Mouse (Mus musculus): Measurements from ENCODE around the gene Afap1.
A peak's percentile ranks its signal among the peaks of the same experiment; 100 is the strongest.

Gene Afap1

DNA sequence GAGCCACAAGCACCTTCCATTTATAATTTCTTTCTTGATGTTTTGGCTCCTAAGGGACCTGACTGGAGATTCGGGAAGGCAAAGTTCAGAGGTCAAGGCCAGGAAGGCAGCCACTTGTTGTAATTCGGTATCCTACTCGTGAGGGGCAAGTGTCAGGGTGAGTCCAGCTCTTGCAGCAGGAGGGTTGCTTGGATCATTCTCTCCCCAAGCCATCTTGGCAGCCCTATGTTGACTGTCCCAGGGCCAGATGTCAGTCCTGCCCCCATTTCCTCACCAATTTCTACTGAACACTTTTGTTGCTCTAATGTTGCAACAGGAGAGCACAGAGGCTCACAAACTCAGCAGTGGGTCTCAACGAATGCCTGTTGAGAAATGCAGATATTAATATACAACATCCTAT, 5.0 kb downstream of the Afap1 start:
- no peak for DNase-seq (ENCODE audit: low spot score)

DNA sequence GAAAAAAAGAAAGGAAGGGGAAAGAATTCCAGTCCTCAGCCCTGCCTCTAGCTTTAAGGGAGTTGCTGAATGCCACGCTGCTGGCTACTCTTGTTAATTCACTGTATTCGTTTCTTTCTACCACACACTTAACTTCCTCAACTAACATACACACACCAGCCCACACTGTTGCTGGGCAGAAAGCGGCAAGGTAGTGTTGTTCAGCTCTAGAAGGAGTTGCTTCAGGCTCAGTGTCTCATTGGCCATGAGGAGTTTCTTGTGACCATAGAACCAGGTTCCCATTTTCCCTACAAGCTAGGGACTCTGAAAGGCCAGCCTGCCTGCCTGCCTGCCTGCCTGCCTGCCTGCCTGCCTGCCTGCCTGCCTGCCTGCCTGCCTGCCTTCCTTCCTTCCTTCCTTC, 5.9 kb downstream of the Afap1 start:
- no peak for DNase-seq (ENCODE audit: low spot score)

DNA sequence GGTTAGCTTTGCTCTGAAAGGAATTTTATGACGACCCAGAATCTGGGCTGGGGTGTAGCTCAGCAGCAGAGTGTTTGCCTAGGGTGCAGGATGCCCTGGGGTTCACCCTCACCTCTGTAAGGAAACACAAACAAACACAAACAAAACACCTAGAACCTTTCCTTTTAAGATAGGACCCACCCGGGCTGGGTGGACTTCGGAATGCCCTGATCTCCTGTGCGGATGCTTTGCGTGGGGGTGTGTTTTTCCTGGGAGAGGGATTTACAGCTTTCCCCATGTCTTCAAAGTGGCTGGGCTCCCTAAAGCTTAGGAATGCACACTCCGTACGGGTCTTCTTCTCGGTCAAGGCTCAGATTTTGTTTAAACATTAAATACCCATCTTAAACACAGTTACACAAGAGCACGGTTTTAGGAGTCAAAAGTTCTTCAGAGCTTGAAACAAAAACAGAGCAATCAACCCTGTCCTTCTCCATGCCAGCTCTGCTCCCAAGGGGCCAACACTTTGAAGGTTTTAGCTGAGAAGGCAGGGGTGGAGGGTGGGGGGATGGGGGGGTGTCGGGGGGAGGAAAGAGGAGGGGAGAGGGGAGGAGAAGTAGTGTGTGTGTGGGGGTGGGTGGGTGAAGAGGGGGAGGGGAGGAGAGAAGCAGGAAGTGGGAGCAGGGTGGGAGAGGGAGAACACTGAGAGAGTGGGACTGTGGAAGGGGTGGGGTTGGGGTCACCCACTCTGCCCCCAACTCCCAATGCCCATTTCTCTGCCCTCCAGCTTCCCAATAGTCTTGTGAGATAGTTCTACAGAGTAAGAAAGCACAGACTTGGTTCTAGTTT, 7.5 kb downstream of the Afap1 start:
- DNase-seq (ENCODE audit: low spot score): no peak

- DNase-seq (ENCODE audit: low spot score): no peak
Measured at GRCm38 (mm10) chr5:35901226-35901809, 8.2 kb downstream of the Afap1 start.

DNA sequence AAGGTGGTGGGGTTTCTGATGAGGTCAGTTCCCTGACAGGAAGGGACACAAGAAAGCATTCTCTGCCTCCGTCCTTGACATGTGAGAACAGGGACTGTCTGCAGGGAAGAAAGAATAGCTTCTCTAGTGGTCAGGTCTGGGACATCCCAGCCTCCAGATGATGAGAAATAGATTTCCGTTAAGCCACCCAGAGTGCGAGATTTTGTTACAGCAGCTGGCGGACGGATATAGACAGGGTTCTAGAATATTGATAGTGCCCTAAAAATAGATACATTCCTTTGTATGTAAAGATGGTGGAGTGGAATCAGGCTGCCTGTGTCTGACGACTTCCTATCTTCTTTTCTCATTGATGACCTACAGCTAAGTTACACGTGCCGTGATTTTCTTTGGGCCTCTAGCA, 10.3 kb downstream of the Afap1 start:
- DNase-seq (ENCODE audit: low spot score): no peak

- no peak for DNase-seq (ENCODE audit: low spot score)
Measured at GRCm38 (mm10) chr5:35905283-35905682, 12.2 kb downstream of the Afap1 start.

GRCm38 (mm10) chr5:35907090-35907489, 14.0 kb downstream of the Afap1 start:
- no peak for DNase-seq (ENCODE audit: low spot score)

DNA sequence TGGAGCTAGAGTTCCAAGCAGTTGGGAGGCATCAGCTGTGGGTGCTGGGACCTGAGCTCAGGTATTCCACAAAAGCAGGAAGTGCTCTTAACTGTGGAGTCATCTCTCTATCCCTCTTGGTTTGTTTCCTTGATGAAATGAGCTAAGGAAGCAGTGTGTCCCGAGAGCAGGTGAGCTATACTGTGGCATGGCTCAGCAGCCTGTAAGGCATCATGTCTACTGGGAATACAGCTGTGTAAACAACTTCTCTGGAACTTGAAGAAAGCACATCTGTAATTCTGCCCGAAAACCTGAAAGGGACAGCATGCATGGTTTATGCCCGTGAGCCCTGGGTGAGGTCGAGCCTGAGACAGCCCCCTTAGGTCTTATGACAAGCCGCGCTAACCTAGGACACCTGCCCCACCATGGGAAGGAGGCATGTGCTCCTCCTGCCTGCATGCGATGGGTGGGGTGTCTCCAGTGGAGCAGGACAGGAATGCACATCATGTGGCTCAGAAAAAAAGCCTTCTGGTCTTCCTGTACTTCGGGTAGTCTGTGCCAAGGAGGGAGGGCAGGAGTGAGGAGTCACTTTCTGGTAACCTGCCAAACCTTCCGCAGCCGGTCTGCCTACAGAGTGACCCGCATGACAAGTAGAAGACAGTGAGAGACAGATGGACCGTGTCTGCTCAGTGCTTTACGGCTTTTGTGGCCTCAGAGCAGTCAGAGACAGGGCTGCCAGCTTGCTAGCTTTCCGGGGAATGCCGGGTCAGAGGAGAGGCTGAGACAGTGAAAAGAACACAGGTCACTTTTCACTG, 14.7 kb downstream of the Afap1 start:
- DNase-seq (ENCODE audit: low spot score): no peak

GRCm38 (mm10) chr5:35908626-35909443, 15.7 kb downstream of the Afap1 start:
- no peak for DNase-seq (ENCODE audit: low spot score)

- DNase-seq (ENCODE audit: low spot score): no peak
Measured at GRCm38 (mm10) chr5:35915629-35916300, 22.6 kb downstream of the Afap1 start.

GRCm38 (mm10) chr5:35916666-35917065, 23.5 kb downstream of the Afap1 start:
- no peak for DNase-seq (ENCODE audit: low spot score)

- DNase-seq (ENCODE audit: low spot score): no peak
Measured at GRCm38 (mm10) chr5:35918387-35918786, 25.3 kb downstream of the Afap1 start.

DNA sequence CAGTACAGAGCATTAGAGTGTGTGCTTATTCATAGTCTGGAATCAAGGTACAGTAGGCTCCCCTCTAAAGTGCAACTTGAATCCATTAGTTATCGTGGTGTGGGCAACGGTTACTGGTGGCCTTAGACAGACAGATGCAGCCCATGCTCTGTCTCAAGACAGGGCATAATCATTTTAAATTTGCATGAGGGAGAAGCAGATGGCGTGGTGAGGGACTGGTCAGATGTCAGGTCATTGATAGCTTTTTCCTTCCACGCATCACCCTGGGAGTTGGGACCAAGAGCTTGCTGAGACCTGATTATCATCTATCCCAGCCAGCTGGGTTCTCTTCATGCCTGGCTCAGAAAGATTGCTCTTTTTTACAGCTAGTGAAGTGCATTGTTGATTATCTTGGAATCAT, 27.0 kb downstream of the Afap1 start:
- DNase-seq (ENCODE audit: low spot score): no peak

DNA sequence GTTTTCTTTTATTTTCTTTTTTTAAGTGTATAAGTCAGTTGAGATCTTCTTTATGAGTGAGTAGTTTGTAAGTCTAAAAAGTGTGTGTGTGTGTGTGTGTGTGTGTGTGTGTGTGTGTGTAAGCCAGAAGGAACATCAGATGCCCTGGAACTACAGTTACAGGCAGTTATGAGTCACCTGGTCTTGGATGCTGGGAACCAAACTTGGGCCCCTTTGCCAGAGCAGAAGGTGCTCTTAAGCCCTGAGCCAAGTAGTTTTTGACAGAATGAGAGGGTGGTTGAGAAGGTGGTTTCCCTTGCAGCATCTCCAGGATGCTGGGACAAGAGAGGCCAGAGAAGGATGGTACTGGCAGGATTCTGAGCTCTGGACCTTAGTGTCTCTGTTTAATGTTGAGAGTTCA, 27.4 kb downstream of the Afap1 start:
- DNase-seq (ENCODE audit: low spot score): no peak

DNA sequence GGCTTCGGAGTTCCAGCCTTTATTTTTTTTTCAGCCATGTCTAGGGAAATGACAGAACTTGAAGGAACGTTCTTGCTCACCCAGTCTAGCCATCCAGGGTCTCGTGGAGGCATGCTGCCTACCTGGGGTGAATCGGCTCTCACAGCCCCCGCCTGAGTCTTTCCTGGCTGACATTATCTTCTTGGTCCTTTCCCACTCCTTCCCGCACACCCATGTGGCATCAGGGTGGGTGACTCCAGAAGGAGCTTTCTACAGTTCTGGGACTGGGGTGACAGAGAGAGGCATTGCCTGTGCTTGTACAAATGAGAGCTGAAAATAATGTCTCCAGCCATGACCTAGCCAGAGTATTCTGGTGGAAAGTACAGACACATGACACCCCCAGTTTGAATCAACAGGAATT, 28.0 kb downstream of the Afap1 start:
- no peak for DNase-seq (ENCODE audit: low spot score)

DNA sequence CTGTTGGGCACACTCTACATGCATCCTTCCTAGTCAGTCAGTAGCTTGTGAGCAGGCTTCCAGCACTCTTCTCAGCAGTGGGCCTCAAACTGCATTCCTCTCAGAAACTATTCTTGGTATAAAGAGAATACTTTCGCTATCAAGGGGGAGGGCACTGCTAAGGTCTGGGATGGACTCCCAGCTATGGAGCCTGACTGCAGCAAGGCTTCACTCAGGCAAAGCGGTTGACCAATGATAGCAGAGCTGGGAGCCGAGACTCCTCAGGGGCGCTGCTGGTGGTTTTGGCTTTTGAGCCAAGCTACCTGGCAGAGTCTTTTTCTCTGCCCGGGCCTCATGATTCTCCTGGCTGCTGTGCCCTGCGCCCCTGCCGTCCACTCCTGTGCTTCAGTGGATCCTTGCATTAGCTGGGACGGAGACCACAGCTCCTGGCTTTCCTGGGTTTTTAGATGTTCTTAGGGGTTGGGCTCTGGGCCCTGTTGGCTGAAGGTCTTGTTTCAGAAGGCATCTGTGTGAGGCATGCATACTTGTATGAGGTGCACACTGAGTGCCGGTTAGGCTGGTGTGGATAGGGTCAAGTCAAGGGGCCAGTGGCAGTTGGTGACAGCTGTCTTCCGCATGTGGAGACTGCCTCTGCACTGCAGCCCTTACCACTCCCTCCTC, 28.6 kb downstream of the Afap1 start:
- DNase-seq (ENCODE audit: low spot score): peak; percentile 35

DNA sequence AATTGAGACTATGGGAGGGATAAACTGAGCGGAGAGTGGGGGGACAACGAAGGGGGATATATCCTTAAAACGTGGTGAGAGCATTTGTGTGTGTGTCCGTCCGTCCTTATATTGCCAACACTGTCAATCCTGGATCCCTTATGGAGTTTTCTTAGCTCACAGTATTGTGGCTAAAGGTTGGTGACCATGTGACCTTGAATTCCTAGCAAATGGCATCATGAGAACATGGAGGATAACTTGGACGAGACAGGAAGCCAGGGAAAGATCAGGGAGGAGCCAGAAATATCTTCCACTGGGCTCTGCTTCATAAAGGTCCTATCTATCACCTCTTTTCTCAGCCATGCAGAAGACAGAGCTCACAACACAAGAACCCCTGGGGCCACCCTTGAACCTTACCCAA, 30.3 kb downstream of the Afap1 start:
- DNase-seq (ENCODE audit: low spot score): no peak

DNA sequence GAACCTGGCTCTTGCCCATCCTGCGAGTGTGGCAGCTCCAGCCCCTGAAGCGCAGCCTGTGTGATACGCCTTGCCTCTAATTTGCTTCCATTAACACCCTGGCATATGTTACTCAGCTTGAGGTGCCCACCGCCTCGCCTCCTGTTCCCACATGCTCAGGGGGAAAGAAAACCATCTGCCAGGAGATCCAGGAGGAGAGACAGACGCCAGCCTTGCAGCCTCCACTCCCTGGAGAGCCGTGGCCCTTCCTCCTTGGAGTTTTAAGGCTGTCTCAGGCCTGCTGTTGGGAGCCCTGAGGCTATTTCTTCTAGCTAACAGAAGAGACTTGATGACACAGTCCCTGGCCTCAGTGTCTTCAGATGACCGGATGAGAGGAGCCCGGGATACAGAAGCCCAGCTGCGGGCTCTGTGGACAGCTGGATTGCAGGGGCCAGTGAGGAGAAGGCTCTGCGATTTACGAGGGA, 32.1 kb downstream of the Afap1 start:
- no peak for DNase-seq (ENCODE audit: low spot score)

DNA sequence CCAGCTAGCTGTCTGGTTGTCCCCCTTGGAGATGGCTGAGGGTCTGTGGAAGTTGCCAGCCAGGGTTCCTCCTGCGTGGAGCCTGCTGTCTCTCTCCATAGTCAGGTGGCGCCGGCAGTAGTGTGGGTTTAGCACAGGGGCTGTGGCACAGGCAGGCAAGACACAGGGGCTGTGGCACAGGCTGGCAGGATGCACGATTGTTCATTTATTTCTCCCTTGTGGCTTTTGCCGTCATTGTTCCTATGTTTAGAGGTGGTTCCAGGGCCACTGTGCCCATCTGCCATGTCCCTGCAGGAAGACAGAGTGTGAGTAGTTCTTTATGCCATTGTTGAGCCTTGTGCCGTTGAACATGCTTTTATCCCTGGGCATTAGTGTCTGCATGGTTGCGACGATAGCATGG, 33.4 kb downstream of the Afap1 start:
- no peak for DNase-seq (ENCODE audit: low spot score)

DNA sequence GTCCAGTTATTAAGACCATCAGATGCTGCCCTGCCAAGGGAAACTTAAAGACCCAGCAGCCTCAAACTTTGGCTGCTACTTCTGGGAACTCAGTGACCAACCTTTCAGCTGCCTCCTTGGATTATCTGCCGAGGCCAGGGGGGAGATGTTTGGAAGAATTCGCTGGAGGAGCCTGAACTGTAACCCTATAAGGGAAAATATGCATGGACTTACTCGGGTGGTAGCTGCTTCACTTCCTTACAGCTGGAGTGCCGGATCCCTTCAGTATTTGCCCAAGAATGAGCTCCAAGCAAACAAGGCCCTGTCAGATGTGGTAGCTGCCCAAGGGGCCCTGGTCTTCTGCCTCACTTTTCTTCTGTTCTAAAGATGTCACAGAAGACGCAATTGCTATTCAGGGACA, 38.2 kb downstream of the Afap1 start:
- no peak for DNase-seq (ENCODE audit: low spot score)

GRCm38 (mm10) chr5:35933059-35933458, 39.9 kb downstream of the Afap1 start:
- no peak for DNase-seq (ENCODE audit: low spot score)
